Mouse (Mus musculus): Measurements from ENCODE around the gene Gngt2.
"Not testable (repeated sequence)": the region's sequence is repeated elsewhere in the genome, so short reads cannot be mapped to it uniquely, and the experiment has no call there.

Gngt2 gene

DNA sequence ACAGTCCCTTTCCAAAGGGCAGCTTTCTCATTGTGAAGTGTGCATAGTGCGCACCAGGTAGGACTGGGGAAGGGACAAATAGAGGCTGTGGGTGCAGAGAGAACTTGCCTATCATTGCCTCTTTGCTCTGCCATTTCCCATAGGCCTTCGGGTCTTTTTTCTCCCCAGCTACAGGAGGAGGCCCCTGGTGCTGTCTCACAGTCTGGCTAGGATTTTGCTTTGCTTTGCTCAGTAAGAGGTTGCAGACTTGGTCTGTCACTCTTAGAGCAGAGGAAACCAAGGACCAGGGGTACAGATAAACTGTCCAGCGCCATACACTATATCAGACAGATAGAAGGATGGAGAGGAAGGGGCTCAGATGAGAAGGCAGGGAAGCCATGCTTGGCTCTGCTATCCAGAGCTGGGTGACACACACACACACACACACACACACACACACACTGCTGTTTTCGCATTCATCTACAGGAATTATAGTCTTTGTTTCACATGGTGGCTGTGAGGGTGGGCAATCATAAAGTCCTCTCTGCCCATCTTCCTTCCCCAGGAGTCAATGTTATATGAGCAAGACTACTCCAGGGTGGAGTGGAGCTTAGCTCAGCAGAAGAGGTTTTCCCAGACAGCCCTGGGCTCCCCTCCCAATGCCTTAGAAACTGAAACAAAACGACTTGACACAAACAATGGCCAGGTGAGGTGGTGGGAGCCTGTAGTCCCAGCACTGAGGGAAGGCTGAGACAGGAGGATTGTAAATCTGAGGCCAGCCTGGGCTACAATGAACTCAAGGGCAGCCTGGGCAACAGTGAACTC is 3.9 kb downstream of the Gngt2 start:
- ATAC-seq (ENCODE audit: low TSS enrichment): no peak

DNA sequence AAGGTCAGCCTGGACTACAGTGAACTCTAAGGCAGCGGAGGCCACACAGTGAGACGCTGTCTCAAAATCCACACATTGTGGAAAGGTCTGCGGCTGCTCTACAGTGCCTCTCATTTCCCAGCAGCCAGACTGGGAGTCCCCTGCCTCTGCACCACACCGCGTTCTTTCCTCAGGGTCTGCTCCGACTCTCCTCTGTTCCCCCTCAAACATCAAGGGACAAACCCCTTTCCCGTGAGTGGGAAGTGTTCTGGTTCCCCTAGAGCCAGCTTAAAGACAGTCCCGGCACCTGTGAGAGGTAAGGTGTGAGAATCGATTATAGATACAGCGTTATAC is 4.4 kb downstream of the Gngt2 start:
- ATAC-seq (ENCODE audit: low TSS enrichment): no peak

DNA sequence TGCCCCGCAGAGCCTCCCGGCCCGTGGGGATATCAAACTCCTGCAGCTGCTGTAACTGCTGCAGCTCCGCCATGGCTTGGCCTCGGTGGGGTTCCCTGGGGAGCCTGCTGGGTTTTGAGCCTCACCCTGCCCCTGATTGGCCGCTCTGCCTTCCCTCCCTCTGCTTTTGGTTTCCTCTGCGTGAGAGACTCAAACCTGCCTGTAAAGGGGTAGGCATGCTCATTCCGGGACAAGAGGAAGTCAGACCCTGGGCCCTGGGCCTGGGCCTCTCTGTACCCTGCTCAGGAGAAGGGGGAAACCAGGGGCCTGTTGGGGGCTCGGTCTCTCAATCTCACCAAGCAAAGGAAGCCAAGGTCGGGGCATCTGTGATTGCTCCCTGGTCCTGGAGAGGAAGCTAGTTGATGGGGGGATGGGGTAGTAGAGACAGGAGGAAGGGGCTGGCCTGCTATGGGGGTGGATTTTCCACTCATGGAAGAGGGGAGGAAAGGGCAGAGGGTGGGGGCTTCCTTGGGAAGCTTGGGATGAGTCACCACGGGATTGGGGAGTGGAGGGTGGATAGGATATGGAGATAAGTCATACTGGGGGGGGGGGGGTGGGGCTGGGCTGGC is 5.2 kb downstream of the Gngt2 start, which contains the start of gene Abi3:
Gene Abi3 (minus strand): TSS at position 403 of the 608 bp plus-strand sequence.
- ATAC-seq (ENCODE audit: low TSS enrichment): no peak

DNA sequence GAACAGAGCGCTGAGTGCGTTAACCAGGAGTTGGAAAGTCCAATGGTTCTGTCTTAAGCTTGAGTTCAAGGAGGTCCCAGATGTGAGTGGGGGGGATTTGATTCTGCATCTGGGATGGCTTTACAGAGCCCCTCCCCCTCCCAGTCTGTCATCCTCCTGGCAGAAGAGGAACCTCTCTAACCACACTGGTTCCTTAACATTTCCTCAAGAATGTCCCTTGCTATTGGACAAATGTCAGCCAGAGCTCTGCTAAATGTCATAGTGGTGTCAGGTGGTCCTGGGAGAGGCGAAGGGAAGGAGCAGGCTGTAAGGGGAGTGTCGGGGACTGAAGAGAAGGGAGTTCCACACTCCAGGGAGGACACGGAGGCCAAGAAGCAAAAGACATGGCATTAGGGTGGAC is 5.9 kb downstream of the Gngt2 start:
- ATAC-seq (ENCODE audit: low TSS enrichment): no peak

DNA sequence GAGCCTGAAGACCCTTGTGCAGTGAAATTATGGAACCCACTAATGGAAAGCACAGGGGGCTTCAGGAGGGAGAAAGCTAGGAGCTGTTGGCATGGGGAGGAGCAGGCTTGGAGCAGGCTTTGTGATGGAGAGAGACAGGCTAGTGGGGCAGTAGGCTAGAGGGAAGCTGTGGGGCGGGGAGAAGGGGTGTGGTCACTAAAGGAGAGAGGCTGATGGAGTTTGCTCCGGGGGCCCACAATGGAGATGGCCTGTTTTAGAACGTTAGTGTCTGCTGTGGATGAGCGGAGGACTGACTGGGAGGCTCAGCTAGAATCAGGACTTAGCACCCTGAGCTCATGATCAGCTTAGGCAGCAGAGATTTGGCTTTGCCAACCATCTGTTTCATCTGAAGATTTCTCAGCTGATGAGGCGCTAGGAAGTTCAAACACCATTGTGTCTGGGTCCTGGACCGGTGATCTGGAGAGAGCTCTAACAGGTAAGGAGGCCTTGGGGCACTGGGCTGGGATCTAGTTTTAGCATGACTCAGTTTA is 6.5 kb downstream of the Gngt2 start:
- no peak for ATAC-seq (ENCODE audit: low TSS enrichment)

DNA sequence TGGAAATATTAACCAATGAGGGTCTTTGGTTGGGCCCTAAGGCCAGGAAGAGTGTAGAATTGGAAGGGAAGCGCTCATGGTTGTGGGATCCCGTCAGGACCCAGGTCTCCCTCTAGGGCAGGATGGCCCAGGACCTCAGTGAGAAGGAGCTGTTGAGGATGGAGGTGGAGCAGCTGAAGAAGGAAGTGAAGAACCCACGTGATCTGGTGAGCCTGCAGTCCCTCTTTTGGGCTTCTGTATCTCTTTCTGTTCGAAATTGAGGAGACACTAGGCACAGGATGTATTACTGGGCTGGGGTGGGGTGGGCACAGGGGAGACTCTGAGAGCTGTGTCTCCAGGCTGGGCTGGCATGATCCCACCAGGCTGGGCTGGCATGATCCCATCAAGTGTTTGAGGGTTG is 7.9 kb downstream of the Gngt2 start:
- no peak for ATAC-seq (ENCODE audit: low TSS enrichment)

DNA sequence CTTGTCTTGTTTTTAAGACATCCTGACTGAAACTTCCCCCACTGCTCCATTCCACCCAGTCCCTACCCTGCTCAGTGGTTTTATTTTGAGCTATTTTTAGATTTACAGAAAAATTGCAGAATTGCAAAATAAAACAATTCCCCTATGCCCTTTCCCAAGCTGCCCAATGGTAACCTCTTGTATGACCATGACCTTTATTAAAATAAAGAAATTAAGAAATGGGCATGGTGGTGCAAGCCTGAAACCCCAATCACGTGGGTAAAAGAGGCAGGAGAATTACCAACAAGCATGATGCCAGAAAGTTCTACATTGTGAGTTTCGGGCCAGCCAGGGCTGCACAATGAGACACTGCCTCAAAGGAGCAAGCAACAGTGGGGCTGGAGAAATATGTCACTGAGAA is 13.9 kb downstream of the Gngt2 start:
- no peak for ATAC-seq (ENCODE audit: low TSS enrichment)

DNA sequence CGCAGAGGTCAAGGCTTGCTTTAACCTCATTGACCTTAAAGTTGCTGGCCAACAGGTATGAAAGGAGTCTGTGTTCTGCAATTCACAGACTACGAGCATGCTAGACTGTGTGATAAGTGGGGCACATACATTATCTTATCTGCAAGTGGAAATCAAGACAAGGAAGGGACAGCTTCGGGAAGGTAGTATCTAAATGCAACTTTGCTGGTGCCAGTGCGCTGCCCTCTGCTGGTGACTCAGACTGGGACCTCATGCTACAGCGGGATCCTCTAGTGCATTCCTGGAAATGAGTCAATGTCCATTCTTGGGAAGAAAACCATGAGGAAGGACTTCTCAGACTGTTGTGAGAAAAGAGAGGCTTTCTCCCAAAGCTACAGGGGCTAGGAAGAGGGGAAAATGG is 16.7 kb downstream of the Gngt2 start:
- no peak for ATAC-seq (ENCODE audit: low TSS enrichment)

DNA sequence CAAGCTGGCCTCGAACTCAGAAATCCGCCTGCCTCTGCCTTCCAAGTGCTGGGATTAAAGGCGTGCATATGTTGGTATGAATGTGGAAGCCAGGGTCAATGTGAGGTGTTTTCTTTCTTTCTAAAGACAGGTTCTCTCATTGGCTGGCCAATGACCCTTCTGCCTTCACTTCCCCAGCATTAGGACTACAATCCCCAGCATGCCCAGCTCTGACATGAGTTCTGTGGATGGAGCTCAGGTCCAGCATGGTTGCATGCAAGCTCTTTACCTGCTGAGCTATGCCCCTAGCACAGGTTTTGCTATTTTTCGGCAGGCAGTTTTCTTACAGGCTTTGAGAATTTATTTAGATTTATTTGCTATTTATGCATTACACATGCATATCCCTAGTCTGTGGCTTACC is 20.3 kb downstream of the Gngt2 start:
- ATAC-seq (ENCODE audit: low TSS enrichment): no peak

DNA sequence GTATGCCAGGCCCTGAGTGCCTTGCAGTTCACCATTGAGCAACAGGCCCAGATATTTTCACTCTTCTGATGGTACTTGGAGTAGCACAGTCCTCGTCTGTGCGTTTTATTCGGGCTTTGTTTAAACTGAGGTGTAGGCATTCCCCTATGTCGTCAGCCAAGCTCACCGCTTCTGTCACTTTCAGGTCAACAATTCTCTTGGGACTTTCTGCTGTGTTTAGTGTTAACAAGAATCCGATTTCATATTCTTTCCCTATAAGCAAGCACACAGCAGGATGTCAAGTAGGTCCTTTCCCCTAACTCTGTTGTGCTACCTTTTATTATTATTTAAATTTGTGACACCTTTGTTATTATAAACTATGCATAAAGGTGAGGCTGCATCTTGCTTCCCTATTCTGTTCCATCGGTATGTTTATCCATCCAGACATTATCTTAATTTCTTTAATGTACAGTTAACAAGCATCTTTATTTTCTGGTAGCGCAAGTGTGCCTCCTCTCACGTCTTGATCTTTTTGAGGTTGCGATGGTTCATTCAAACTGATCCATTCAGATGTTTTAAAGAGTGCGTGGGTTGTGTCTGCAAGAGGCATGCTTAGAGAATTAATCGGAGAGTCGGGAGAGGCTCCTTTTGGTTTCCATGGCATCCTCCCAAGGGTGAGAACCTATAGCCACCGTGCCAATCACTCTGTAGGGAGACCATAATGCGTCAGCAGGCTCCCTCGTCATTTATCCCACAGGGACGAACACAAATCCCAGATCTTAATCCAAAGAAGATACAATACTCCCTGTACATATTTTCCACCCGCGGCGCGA is 20.9 kb downstream of the Gngt2 start:
- peak; percentile 27 for ATAC-seq (ENCODE audit: low TSS enrichment)

DNA sequence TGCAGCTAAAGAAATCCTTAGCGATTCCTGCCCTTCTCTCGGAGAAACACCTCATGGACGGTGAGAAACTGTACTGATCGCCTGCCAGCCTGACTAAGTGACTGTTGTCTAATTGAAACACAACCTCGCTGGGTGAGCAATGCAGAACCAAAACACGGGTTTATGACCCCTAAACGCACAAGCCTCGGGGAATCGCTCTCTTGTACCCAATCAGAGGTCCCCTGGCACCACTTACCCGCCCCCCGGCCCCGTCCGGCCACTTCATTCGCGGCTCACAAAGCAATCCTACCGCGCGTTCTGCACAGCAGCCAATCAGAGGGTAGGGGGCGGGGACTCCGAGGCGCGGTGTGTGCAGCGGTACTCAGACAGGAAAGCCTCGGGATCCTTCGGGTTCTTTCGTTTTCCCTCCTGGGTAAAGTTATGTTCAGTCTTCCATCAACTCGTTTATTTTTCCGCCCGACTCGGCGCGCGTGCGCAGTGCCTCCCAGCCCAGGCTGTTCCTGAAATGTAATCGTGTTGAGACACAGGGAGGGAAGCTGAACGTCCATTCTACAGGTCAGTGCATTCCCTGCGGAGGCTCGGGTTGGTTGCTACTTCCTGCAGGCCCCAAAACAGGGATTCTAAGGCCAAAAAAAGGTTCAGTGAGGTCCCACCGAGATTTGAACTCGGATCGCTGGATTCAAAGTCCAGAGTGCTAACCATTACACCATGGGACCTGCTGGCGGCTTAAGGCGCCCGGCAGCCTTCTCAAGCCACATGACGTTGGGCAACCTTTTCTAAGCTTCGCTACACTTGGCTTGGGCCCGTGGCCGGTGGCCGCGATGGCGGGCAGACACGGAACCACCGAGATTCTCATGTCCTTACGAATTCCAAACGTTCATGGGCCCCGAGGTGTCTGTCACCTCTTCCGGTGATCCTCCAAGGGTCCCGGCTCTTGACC is 21.8 kb downstream of the Gngt2 start:
- peak; percentile 96 for ATAC-seq (ENCODE audit: low TSS enrichment)

DNA sequence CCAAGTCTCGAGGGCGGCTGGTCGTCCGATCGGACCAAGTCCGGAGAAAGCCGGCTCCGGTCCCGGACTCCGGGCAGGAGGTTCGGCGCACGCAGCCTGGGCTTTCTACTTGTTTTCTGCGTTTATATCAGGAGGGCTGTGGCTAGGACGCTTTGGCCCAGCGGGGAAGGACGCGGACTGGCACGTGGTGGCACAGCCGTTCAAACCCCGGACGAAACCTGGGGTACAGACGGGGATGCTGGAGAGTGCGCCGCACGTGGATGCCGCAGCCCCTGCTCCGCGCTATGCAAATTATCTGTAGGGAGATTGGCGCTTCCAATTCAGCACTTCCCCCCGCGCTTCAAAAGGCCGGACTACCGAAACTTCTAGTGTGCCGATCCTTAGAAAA is 22.4 kb downstream of the Gngt2 start:
- ATAC-seq (ENCODE audit: low TSS enrichment): peak; percentile 46

DNA sequence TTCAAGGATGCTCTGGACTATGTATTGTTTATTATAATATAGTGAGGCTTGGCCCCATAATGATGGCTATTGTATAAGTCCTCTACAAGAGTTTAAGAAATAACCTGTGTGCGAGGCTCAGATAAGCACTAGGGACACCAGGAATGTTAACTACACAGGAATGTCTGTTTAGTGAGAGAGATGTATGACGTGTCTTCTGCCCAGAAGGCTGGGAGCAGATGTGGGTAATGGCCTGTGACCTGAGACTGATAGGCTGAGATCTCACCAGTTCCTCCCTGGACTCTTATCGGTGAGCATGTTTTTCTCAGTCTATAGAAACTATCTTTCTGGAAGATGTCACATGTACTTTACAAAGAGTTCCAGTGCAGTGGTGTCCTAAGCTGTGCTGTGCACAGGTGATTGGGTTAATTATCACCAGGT is 23.1 kb downstream of the Gngt2 start:
- ATAC-seq (ENCODE audit: low TSS enrichment): no peak

DNA sequence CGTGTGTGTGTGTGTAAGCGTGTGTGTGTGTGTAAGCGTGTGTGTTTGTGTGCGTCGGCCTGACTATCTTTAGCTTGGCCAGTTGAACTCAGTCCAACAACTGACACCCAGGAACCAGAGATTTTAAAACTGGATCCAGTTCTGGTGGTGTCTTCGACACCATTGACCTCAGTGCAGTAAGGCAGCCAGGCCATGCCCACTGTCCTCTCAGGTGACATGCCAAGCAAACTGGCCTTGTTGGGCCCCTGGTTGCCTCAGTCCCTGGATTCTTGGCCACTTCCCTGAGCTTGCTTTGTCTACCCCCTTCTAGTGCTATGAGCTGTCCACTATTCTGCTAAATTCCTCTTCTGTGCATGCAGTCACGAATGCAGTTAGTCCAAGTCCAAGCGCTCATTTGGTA is 24.4 kb downstream of the Gngt2 start:
- no peak for ATAC-seq (ENCODE audit: low TSS enrichment)

DNA sequence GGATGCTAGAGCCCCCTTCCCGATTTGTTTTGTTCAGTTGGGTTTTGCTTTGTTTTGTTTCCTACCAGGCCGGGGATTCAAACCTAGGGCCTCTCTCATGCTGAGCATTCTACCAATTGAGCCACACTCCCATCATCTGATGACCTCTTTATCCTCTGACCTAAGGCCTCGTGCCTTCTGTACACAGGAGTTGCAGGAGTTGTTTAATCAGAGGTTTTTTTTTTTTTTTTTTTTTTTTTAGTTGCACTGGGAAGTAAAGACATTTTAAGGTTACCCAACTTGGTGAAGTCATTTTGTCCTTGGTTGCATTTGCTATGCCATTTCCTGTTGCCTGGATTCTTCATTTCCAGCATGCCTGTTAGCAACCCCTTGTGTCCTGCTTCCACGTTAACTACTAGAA is 32.4 kb downstream of the Gngt2 start:
- ATAC-seq (ENCODE audit: low TSS enrichment): no peak

DNA sequence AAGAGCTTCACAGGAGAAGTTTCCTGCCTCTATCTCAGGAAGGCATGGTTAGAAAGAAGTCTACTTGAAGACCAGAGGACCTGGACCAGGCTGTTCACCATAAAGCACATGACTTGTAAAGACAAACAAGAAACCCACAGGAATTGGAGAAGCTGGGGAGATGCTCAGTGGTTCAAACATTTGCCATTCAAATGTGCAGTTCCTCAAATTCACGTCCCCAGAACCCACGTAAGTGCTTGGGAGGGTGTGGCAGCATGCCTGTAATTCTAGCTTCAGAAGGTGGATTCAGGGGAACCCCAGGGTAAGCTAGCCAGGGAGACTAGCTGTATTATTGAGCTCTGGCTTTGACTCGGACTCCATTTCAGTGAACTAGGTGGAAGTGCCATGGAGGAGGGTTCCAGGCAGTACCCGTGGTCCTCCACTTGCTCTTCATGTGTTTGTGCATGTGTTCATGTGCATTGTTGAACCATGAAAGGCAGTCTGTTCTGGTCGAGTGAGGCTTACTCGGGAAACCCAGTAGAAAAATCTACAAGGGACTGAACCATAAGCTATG is 33.0 kb downstream of the Gngt2 start:
- no peak for ATAC-seq (ENCODE audit: low TSS enrichment)

DNA sequence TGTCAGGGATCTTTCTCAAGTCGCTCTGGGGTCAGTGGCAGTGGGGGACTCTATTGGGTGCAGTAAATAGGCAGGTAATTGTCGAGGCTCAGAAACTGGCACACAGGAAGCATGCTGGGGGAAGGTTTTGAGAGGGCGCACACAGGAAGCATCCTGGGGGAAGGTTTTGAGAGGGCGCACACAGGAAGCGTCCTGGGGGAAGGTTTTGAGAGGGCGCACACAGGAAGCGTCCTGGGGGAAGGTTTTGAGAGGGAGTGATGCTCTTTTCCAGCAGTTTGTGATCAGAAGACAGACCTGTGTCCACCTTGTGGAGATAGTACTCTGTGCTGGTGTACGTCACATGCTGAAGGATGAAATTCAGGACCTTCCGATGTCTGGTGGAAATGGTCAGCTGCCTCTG is 38.8 kb downstream of the Gngt2 start:
- no peak for ATAC-seq (ENCODE audit: low TSS enrichment)

DNA sequence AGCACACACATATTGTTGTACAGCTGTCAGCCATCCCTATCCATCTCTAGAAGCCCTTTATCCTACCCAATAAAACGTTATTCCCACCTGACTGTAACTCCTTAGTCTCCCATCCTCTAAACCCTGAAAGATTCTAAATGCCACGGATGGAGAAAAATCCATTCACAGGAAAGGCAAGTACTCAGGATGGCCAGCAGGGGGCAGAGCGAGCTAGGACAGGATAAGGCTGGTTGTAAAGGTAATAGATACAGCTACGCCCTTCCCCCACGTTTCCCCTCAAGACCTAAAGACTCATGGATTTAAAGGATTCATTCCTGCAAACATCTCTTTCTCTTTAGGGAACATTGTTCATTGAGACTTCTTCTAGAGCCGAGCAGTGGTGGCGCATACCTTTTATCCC is 39.3 kb downstream of the Gngt2 start:
- no peak for ATAC-seq (ENCODE audit: low TSS enrichment)

DNA sequence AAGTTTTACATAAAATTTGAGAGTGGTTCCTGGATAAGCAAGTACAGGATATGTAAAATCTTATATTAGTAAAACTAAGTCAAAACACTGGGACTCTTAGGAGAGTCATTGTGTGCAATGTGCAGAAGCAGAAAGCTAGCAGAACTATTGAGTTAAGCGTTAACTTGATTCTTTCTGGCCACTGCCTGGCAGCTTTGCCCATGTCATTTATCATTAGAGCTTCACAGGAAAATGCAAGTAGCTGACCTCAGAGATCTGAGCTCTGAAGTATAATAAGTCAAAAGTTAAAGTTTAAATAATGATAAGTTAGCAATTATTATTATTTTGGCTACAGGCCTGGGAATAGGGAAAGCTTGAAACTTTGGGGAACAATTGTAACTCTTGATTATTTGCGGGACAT is 42.8 kb downstream of the Gngt2 start:
- not testable (repeated sequence) for ATAC-seq (ENCODE audit: low TSS enrichment)

DNA sequence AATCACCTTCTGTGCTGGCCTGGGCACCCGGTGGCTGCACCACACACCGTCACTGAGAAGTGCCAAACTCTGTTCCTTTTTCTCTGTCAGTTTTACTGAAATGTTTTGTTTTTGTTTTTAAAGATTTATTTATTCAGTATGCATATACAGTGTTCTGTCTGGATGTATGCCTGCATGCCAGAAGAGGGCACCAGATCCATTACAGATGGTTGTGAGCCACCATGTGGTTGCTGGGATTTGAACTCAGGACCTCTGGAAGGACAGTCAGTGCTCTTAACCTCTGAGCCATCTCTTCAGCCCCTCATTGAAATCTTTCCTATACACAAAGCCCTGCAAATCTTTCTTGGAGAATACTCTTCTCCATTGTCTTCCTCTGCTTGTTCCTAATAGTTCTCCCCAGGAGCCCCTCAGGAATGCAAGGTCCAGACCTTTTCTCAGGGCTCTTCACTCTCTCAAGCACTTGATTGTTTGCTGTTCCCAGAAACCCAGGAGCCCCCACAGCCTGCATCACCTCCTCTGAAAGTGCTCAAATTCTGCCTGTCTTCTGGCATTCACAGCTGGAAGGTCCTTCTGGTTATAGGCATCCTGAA is 53.5 kb downstream of the Gngt2 start:
- ATAC-seq (ENCODE audit: low TSS enrichment): no peak
